Mouse (Mus musculus) spleen, adult 2 months (tissue): ENCODE data around the gene Grik5.

Experiments
- CTCF ChIP-seq: fragments of 200-500 bp; IDR thresholded peaks from 2 replicates; pipeline ENCODE4 v1.5.1; 2011; ENCODE audit warnings: mild to moderate bottlenecking, inconsistent platforms; ENCODE audit not compliant: insufficient read depth, insufficient read length, insufficient replicate concordance; ENCODE audit errors: extremely low read depth
- POLR2A ChIP-seq: fragments of 200-500 bp; IDR thresholded peaks from 2 replicates; pipeline ENCODE4 v1.6.1; 2011; ENCODE audit warnings: low read depth, low read length, inconsistent platforms

- no peak for TF ChIP-seq CTCF
- TF ChIP-seq POLR2A = no peak
Observed at GRCm38 (mm10) chr7:25071979-25072715, at the start of gene Grik5, which contains the start of gene Zfp574.
